In the genomic region with DNA sequence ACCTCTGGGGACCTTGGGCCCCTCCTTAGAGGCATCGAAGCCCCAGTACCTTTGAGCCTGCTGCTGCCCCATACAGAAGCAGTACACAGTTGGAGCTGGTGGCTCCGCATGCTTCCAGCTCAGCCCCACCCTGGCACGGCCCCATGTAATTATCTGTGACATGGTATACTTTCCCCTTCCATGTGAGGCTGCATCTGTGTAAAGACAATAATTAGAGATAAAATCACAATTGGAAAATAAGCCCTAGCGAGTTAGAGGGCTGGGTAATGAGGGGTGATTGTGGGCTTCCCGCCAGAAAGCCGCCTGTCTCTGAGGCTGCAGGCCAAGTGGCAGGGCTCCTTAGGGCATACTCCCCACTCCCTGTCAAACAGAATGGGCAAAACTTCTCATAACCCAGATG, we compare ENCODE assay signal across 25 mouse cellular contexts. TPM values are rescaled to one million over a fixed set of nuclear protein-coding genes. Genes with fewer than 3 reads are reported as not detected.
A peak's percentile ranks its signal among the peaks of the same experiment; 100 is the strongest.
DNase-seq lines count a peak whose midpoint lies in the region; ATAC-seq lines count a peak whose summit lies in the region.
"Had no signal": no experiment of that assay in that cellular context is flagged by ENCODE, and none has a peak within 500 bp of the region (broad histone marks: within the 10 kb centered on the region; RNA-seq: fewer than 3 reads in every experiment).

No protein-coding gene starts in this region.

- intact Hi-C loops in left cerebral cortex, postnatal 4 days (cut with DNase I), result no loop called here

- DNase-seq in embryonic facial prominence, embryonic 14.5 days (ENCODE audit: low spot score), result peak; percentile 21
- DNase-seq in embryonic facial prominence, embryonic 10.5 days (ENCODE audit: low spot score), result no peak
- DNase-seq in left cerebral cortex, postnatal 4 days, result peak; percentile 48
- no peak for DNase-seq in left cerebral cortex, adult 18-20 months (ENCODE audit: low spot score in 2 of 2)
- peak; percentile 38 for DNase-seq in right cerebral cortex, postnatal 4 days
- DNase-seq in right cerebral cortex, postnatal 14 days, result no peak
- no peak for DNase-seq in spleen, postnatal 14 days (ENCODE audit: low spot score in 2 of 2)
- DNase-seq in adrenal gland, postnatal 25 days, result no peak
- DNase-seq: adrenal gland, postnatal 14 days; cerebellum, adult 11-12 months; gastrocnemius, postnatal 10 days; kidney, adult 8-10 months; kidney, postnatal 10 days; lung, adult 18-20 months; lung, postnatal 14 days; retina, postnatal 1 day; thymus, postnatal 25 days had no signal

- no peak overlapping the region for H3K9ac ChIP-seq in embryonic facial prominence, embryonic 14.5 days (ENCODE audit: low read depth, low read length)
- H3K9ac ChIP-seq: embryonic facial prominence, embryonic 13.5 days; limb, embryonic 12.5 days; liver, embryonic 12.5 days; stomach, embryonic 15.5 days had no signal

- 66% methylated on average over 6 of the region's 6 CpGs for WGBS in embryonic facial prominence, embryonic 14.5 days
- 83% methylated on average over 6 of the region's 6 CpGs for WGBS in embryonic facial prominence, embryonic 10.5 days

- H3K27me3 ChIP-seq in embryonic facial prominence, embryonic 14.5 days (replicated peaks; ENCODE audit: control insufficient read depth, insufficient read depth, low read length), result no peaks in the 10 kb centered on the region
- no peaks in the 10 kb centered on the region for H3K27me3 ChIP-seq in embryonic facial prominence, embryonic 10.5 days (replicated peaks; ENCODE audit: low read depth, poor library complexity, severe bottlenecking)
- H3K27me3 ChIP-seq: embryonic facial prominence, embryonic 13.5 days; limb, embryonic 12.5 days; liver, embryonic 12.5 days; stomach, embryonic 15.5 days had no signal

- H3K9me3 ChIP-seq in embryonic facial prominence, embryonic 14.5 days (ENCODE audit: control insufficient read depth, low read length), result no peaks in the 10 kb centered on the region
- no peaks in the 10 kb centered on the region for H3K9me3 ChIP-seq in embryonic facial prominence, embryonic 10.5 days
- H3K9me3 ChIP-seq: embryonic facial prominence, embryonic 13.5 days; heart, embryonic 10.5 days; limb, embryonic 12.5 days; liver, embryonic 12.5 days; stomach, embryonic 15.5 days had no signal

- no peak overlapping the region for H3K4me2 ChIP-seq in embryonic facial prominence, embryonic 14.5 days (ENCODE audit: low read depth, low read length)
- H3K4me2 ChIP-seq: embryonic facial prominence, embryonic 13.5 days; limb, embryonic 12.5 days; liver, embryonic 12.5 days; stomach, embryonic 15.5 days had no signal

- H3K4me3 ChIP-seq in embryonic facial prominence, embryonic 14.5 days (ENCODE audit: low read depth, low read length), result no peak overlapping the region
- no peak overlapping the region for H3K4me3 ChIP-seq in embryonic facial prominence, embryonic 10.5 days
- H3K4me3 ChIP-seq: embryonic facial prominence, embryonic 13.5 days; heart, embryonic 10.5 days; limb, embryonic 12.5 days; liver, embryonic 12.5 days; stomach, embryonic 15.5 days had no signal

- no peaks in the 10 kb centered on the region for H3K4me1 ChIP-seq in embryonic facial prominence, embryonic 14.5 days (ENCODE audit: control insufficient read depth, insufficient read depth, low read length)
- no peaks in the 10 kb centered on the region for H3K4me1 ChIP-seq in embryonic facial prominence, embryonic 10.5 days
- H3K4me1 ChIP-seq: embryonic facial prominence, embryonic 13.5 days; heart, embryonic 10.5 days; limb, embryonic 12.5 days; liver, embryonic 12.5 days; stomach, embryonic 15.5 days had no signal

- peak; percentile 37 for ATAC-seq in embryonic facial prominence, embryonic 14.5 days (ENCODE audit: low read depth)
- ATAC-seq: liver, embryonic 12.5 days had no signal

- H3K27ac ChIP-seq in embryonic facial prominence, embryonic 14.5 days (replicated peaks; ENCODE audit: low read depth, low read length), result no peak overlapping the region
- no peak overlapping the region for H3K27ac ChIP-seq in embryonic facial prominence, embryonic 10.5 days (replicated peaks)
- H3K27ac ChIP-seq: embryonic facial prominence, embryonic 13.5 days; heart, embryonic 10.5 days; limb, embryonic 12.5 days; liver, embryonic 12.5 days; stomach, embryonic 15.5 days had no signal

- H3K36me3 ChIP-seq in embryonic facial prominence, embryonic 14.5 days (ENCODE audit: control insufficient read depth, insufficient read depth, low read length), result no peaks in the 10 kb centered on the region
- no peaks in the 10 kb centered on the region for H3K36me3 ChIP-seq in embryonic facial prominence, embryonic 10.5 days (replicated peaks)
- H3K36me3 ChIP-seq: embryonic facial prominence, embryonic 13.5 days; heart, embryonic 10.5 days; limb, embryonic 12.5 days; liver, embryonic 12.5 days; stomach, embryonic 15.5 days had no signal

RNA-seq across cellular contexts. Expression of gene Brsk2, which starts 28.5 kb away (rescaled TPM):
- 1.3 TPM in 2 replicates for polyA plus RNA-seq in embryonic facial prominence, embryonic 14.5 days (2014; fragmentation: Nextera tagmentation; extraction: Ambion mirVana)
- polyA plus RNA-seq in embryonic facial prominence, embryonic 10.5 days (2016; fragmentation: Nextera tagmentation; extraction: Ambion mirVana), result 3.0 and 3.7 TPM in 2 replicates
- total RNA-seq in left cerebral cortex, postnatal 4 days (2021), result 100 to 1,000 TPM; 167 TPM
- total RNA-seq in left cerebral cortex, adult 18-20 months (2021), result 100 to 1,000 TPM; 208 to 219 TPM
- total RNA-seq in adrenal gland, postnatal 25 days (2021), result 1.1 and 1.7 TPM in 2 replicates
- total RNA-seq: granulocyte monocyte progenitor cell, adult 5-6 weeks; hematopoietic stem cell, adult 5-6 weeks; megakaryocyte, adult 5-6 weeks had no signal

RNA-seq across cellular contexts. Expression of gene Tollip, which starts 59.7 kb away (rescaled TPM):
- 48.9 and 50.1 TPM in 2 replicates for polyA plus RNA-seq in embryonic facial prominence, embryonic 14.5 days (2014; fragmentation: Nextera tagmentation; extraction: Ambion mirVana)
- 48.1 and 50.9 TPM in 2 replicates for polyA plus RNA-seq in embryonic facial prominence, embryonic 10.5 days (2016; fragmentation: Nextera tagmentation; extraction: Ambion mirVana)
- 10 to 100 TPM; 77.1 to 81.7 TPM for total RNA-seq in left cerebral cortex, postnatal 4 days (2021)
- total RNA-seq in left cerebral cortex, adult 18-20 months (2021), result 100 to 1,000 TPM; 114 to 115 TPM
- total RNA-seq in adrenal gland, postnatal 25 days (2021), result 50.6 and 53.8 TPM in 2 replicates

Comparison
In these comparisons a context has a peak if more than half of its experiments do, and no peak if none do; other contexts are left out.
1. DNase-seq: peak in embryonic facial prominence, embryonic 14.5 days (single experiment), left cerebral cortex, postnatal 4 days (single experiment) and right cerebral cortex, postnatal 4 days (single experiment); none in embryonic facial prominence, embryonic 10.5 days (single experiment), left cerebral cortex, adult 18-20 months (0 of 2), right cerebral cortex, postnatal 14 days (single experiment), spleen, postnatal 14 days (0 of 2) and adrenal gland, postnatal 25 days (single experiment).
2. RNA of gene Brsk2, which starts 28.5 kb away (total RNA-seq): 208 to 219 TPM in left cerebral cortex, adult 18-20 months and 167 TPM in left cerebral cortex, postnatal 4 days; 1.1 to 1.7 TPM in adrenal gland, postnatal 25 days; every median in the first group is over 10 times any median in the second.